Mouse (Mus musculus) intestine, embryonic 16.5 days (tissue): ENCODE measurements around the gene Alox12. TPM values are rescaled to one million over a fixed set of nuclear protein-coding genes. Genes with fewer than 3 reads are reported as not detected.
A peak's percentile ranks its signal among the peaks of the same experiment; 100 is the strongest.

Source experiments
- ATAC-seq: fragments of 200-750 bp; cut with Nextera tagmentation; 2 replicates; pipeline ENCODE4 v1.8.0; 2017; ENCODE audit warnings: moderate TSS enrichment, moderate library complexity
- H3K27ac ChIP-seq: fragments of 300-500 bp; sonication (generic); 2 replicates; pipeline ENCODE4 v1.5.1; 2014; ENCODE audit warnings: mild to moderate bottlenecking, low read length
- H3K27me3 ChIP-seq: fragments of 300-500 bp; sonication (generic); replicated peaks from 2 replicates; pipeline ENCODE4 v1.6.1; 2014; ENCODE audit warnings: low read length, control low read depth, mixed read lengths; ENCODE audit not compliant: control insufficient read depth, insufficient read depth
- H3K36me3 ChIP-seq: fragments of 300-500 bp; sonication (generic); 2 replicates; pipeline ENCODE4 v1.6.1; 2014; ENCODE audit warnings: low read length, control low read depth; ENCODE audit not compliant: control insufficient read depth, insufficient read depth
- H3K4me1 ChIP-seq: fragments of 300-500 bp; sonication (generic); 2 replicates; pipeline ENCODE4 v1.6.1; 2014; ENCODE audit warnings: low read length, control low read depth, mixed read lengths; ENCODE audit not compliant: control insufficient read depth, insufficient read depth
- H3K4me2 ChIP-seq: fragments of 300-500 bp; sonication (generic); 2 replicates; pipeline ENCODE4 v1.6.1; 2014; ENCODE audit warnings: low read depth, low read length, control low read depth
- H3K4me3 ChIP-seq: fragments of 300-500 bp; sonication (generic); 2 replicates; pipeline ENCODE4 v1.5.1; 2014; ENCODE audit warnings: mild to moderate bottlenecking, low read length
- H3K9ac ChIP-seq: fragments of 300-500 bp; sonication (generic); 2 replicates; pipeline ENCODE4 v1.6.1; 2014; ENCODE audit warnings: low read depth, low read length
- H3K9me3 ChIP-seq: fragments of 300-500 bp; sonication (generic); 2 replicates; pipeline ENCODE4 v1.6.1; 2016; ENCODE audit warnings: low read length, control low read depth; ENCODE audit not compliant: control insufficient read depth
- WGBS: fragments of 180-500 bp; shearing (Covaris S2); extraction: QIAGEN DNeasy Blood & Tissue Kit; methylation state at CpG from one replicate; pipeline ENCODE4 v1.1.7; 2014; 5-methylcytosine and 5-hydroxymethylcytosine counted together
- polyA plus RNA-seq: library from polyadenylated mRNA; unstranded; fragments of >200 nt; fragmentation: Nextera tagmentation; extraction: Ambion mirVana; gene quantifications from 2 replicates; pipeline ENCODE4 v1.2.1, GENCODE M21; 2015

Gene Alox12
- polyA plus RNA-seq, 1 experiment from 2014 or later: 1.8 TPM

DNA sequence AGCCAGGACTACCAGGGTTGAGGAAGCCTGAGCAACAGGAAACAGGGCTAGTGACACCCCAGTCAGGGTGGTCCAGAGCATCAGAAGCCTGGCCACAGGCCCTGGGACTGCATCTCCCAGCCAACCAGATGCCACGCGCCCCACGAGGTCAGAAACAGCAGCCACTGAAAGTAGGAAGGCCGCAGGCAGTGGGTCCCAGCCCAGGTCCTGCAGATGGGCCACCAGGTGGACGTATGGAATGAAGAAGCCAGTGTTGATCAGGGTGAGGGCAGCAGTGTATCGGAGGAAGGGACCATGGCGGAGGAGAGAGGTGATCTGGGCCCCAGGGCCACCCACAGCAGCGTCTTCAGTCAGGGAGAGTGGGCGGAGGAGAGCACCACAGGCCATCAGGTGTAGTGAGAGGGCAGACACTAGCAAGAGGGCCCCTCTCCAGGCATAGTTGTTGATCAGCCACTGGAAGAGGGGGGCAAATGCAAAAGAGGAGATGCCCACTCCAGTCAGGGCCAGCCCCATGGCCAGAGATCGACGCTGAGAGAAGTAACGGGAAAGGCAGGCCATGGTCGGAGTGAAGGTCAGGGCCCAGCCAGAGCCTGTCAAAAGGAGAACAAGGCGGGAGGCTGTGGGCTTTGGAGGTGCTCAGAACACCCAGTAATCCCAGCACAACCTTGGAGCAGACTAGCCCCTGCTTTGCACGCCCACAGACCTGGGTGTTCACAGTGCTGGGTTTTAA lies 36.2 kb downstream of the Alox12 start:
- H3K9me3 ChIP-seq: no peaks in the 10 kb centered on the region
- ATAC-seq: no peak
- H3K27ac ChIP-seq: no peak overlapping the region
- WGBS: 81% methylated on average over 15 of the region's 15 CpGs
- H3K27me3 ChIP-seq: peaks cover 23% of the 10 kb centered on the region
- H3K9ac ChIP-seq: peak overlapping the region; percentile 27
- peak overlapping the region; percentile 93; the same call in 1 of the 2 replicates for H3K4me2 ChIP-seq
- no peaks in the 10 kb centered on the region for H3K36me3 ChIP-seq
- peak overlapping the region; percentile 68; the same call in 1 of the 2 replicates for H3K4me3 ChIP-seq
- H3K4me1 ChIP-seq: peaks cover 31% of the 10 kb centered on the region

DNA sequence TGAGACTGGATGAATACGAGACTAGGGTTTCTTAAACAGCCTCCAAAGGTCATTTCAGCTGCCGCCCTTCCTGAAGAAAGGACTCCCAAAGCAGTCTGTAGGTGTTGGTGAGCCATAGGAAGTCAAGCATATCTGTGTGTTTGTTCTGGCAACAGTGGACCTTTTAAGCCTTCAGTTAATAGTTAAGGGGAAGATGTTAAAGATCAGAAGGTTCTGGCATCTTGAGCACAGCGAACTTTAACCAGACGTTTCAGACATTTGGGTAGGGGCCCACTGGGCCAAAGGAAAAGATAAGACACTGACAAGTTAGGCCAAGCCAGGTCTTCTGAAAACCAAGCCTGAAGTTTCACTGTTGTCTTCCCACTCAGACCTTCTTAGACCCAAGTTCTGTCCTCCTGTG lies 37.1 kb downstream of the Alox12 start:
- Histone ChIP-seq H3K9me3 (no peaks in the 10 kb centered on the region), H3K27ac (no peak overlapping the region), H3K4me2 (no peak overlapping the region), H3K27me3 (peaks cover 26% of the 10 kb centered on the region), H3K4me1 (peaks cover 26% of the 10 kb centered on the region), H3K36me3 (no peaks in the 10 kb centered on the region), H3K4me3 (no peak overlapping the region), H3K9ac (no peak overlapping the region)
- ATAC-seq: no peak
- WGBS: 57% methylated on average over 4 of the region's 4 CpGs

DNA sequence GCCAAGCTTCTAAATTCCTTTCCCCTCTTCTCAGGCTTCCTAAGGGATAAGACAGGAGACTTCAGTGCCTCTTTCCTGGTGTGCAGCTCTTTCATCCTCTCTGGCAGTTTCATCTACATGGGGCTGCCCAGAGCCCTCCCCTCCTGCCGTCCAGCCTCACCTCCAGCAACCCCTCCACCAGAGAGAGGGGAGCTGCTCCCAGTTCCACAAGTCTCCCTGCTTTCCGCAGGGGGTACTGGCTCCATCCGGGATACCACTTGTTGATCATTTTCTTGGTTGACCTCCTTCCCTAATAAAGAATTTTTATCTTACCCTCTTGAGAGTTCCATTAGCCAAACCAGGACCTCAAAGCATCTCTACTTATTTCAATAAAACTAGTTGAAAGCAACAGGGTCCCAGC lies 39.0 kb downstream of the Alox12 start:
- 69% methylated on average over 3 of the region's 3 CpGs for WGBS
- Histone ChIP-seq H3K9me3 (no peaks in the 10 kb centered on the region), H3K36me3 (no peaks in the 10 kb centered on the region), H3K4me2 (no peak overlapping the region), H3K4me3 (no peak overlapping the region), H3K9ac (no peak overlapping the region), H3K27ac (no peak overlapping the region), H3K27me3 (peaks cover 26% of the 10 kb centered on the region), H3K4me1 (peaks cover 26% of the 10 kb centered on the region)
- no peak for ATAC-seq

DNA sequence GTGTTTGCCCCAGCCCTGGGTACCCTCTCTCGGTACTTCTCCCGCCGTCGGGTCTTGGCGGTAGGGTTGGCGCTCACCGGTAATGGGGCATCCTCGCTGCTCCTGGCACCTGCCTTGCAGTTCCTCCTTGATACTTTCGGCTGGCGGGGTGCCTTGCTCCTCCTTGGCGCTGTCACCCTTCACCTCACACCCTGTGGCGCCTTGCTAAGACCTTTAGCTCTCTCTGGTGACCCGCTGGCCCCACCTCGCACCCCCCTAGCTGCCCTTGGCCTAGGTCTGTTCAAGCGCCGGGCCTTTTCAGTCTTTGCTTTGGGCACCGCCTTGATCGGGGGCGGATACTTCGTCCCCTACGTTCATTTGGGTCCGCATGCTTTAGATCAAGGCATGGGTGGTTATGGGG lies 39.9 kb downstream of the Alox12 start:
- no peak overlapping the region for H3K9ac ChIP-seq
- H3K4me2 ChIP-seq: no peak overlapping the region
- no peaks in the 10 kb centered on the region for H3K36me3 ChIP-seq
- WGBS: 29% methylated on average over 22 of the region's 22 CpGs
- no peak overlapping the region for H3K27ac ChIP-seq
- ATAC-seq: no peak
- peaks cover 25% of the 10 kb centered on the region for H3K4me1 ChIP-seq
- H3K9me3 ChIP-seq: no peaks in the 10 kb centered on the region
- no peak overlapping the region for H3K4me3 ChIP-seq
- H3K27me3 ChIP-seq: peaks cover 26% of the 10 kb centered on the region

DNA sequence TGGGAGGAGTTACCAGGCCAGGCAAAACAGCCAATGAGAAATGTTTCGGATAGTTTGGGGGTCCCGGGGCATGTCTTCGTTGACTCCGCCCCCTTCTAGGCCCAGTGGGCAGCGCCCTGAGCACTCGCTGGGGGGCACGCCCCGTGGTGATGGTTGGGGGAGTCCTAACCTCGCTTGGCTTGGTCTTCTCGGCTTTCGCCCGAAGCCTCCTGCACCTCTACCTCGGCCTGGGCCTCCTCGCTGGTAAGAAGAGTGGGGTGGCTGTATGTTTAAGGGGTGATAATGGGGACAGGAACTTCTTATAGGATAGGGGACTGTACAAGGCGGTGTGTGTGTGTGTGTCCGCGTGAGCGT lies 40.3 kb downstream of the Alox12 start:
- Histone ChIP-seq H3K36me3 (no peaks in the 10 kb centered on the region), H3K4me2 (peak overlapping the region; percentile 65), H3K4me3 (no peak overlapping the region), H3K9me3 (no peaks in the 10 kb centered on the region), H3K27ac (no peak overlapping the region), H3K4me1 (peaks cover 21% of the 10 kb centered on the region), H3K9ac (no peak overlapping the region), H3K27me3 (peaks cover 26% of the 10 kb centered on the region)
- ATAC-seq: no peak
- 13% methylated on average over 18 of the region's 18 CpGs for WGBS

DNA sequence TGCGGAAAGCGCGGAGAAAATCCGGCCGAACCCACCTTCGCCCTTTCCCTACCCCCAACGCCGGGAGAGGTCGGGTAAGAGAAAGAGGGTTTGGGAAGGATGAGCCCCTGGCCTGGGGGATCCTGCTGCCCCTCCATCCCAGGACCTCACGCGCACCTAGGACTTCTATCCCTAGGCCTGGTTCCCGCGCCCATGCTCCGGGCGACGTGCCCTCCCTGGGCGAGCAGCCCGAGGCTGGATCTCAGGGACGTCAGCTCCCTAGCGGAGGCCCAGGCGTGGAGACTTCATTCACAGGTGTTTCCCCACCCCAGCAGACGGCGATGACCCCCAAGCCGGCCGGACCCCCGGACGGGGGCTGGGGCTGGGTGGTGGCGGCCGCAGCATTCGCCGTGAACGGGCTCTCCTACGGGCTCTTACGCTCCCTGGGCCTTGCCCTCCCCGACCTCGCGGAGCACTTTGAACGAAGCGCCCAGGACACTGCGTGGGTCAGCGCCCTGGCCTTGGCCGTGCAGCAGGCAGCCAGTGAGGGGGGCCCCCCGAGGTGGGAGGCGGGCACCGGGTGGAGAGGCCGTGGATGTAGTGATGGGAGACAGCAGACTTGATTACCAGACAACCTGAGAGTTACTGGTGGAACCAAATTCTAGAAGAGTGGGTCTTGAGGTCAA lies 40.8 kb downstream of the Alox12 start:
- peak; percentile 43 for ATAC-seq
- WGBS: 1% methylated on average over 46 of the region's 46 CpGs
- Histone ChIP-seq H3K9me3 (no peaks in the 10 kb centered on the region), H3K4me3 (peak overlapping the region; percentile 43), H3K4me2 (peak overlapping the region; percentile 65), H3K27me3 (peaks cover 26% of the 10 kb centered on the region), H3K36me3 (no peaks in the 10 kb centered on the region), H3K9ac (peak overlapping the region; percentile 68), H3K4me1 (peaks cover 20% of the 10 kb centered on the region), H3K27ac (no peak overlapping the region)

DNA sequence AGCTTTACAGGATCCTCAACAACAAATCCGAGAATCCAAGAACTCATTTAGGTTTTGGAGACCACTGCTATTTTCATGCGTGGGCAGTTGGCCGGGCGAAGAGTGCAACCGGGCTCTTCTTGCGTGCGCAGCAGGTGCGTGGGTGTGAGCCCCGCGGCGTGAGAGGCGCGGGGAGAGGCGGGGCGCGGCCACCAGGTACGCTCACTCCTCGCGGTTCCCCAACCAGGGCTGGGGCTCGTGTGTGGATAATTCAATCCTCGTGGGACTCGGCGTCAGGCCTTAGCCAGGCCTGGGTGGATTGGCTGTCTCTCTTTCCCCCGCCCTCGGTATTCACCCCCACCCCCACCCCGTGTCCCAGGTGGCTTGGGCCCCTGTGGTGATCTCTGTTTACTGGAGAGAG lies 41.4 kb downstream of the Alox12 start:
- H3K4me2 ChIP-seq: peak overlapping the region; percentile 65
- H3K27me3 ChIP-seq: peaks cover 26% of the 10 kb centered on the region
- no peaks in the 10 kb centered on the region for H3K9me3 ChIP-seq
- peak overlapping the region; percentile 68 for H3K9ac ChIP-seq
- H3K36me3 ChIP-seq: no peaks in the 10 kb centered on the region
- H3K4me1 ChIP-seq: peaks cover 16% of the 10 kb centered on the region
- H3K4me3 ChIP-seq: peak overlapping the region; percentile 43
- peak; percentile 37; the same call in 1 of the 2 replicates for ATAC-seq
- WGBS: 10% methylated on average over 25 of the region's 26 CpGs
- no peak overlapping the region for H3K27ac ChIP-seq

DNA sequence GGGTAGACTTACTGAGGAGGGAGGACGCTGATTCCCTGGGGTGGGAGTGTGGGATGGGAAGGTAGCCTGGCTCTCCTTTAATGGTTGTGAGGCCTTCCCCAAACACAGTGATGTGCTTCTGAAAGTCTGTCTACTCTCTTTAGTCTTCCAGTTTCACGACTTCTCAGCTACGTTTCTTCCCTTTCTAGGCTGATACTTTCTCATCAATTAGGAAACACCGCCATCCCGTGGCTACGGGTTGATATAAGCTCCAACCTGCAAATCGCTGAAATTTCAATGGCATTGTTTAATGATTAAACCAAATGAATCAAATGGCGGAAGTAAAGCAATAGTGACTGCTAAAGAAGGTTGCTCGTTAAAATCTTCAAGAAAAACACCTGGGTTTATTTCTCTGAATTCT lies 42.3 kb downstream of the Alox12 start:
- H3K4me1 ChIP-seq: peaks cover 11% of the 10 kb centered on the region
- H3K9me3 ChIP-seq: no peaks in the 10 kb centered on the region
- WGBS: 8% methylated on average over 9 of the region's 9 CpGs
- H3K36me3 ChIP-seq: no peaks in the 10 kb centered on the region
- H3K27ac ChIP-seq: no peak overlapping the region
- peak; percentile 43 for ATAC-seq
- no peak overlapping the region for H3K9ac ChIP-seq
- H3K4me2 ChIP-seq: peak overlapping the region; percentile 65; the same call in 1 of the 2 replicates
- H3K4me3 ChIP-seq: no peak overlapping the region
- H3K27me3 ChIP-seq: peaks cover 26% of the 10 kb centered on the region

DNA sequence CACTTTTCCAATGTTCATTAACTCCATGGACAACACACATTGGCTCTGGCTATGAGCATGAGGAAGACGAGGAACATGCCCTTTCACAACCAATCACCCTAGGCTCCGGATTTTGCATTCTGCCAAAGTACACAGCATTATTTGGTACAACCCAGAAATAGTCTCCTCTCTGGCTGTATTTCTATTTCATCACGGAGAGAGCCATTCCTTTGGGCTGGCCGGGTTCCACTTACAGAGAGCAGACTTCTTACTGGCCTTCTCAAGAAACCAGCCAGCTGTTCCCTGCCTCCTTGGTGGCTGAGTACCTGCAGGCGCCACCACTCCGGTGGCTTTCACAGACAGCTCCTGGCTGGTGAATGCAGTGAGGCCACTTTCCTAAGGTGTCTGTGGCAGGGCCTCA lies 42.7 kb downstream of the Alox12 start, which contains the start of gene Slc16a11:
TSS of gene Slc16a11 (plus strand) at position 330 of the 400 bp plus-strand sequence.
- peak within 1 kb of the TSS; percentile 68 for H3K9ac ChIP-seq
- peaks cover 9% of the 10 kb centered on the region for H3K4me1 ChIP-seq
- ATAC-seq: no peak
- peak within 1 kb of the TSS; percentile 43; the same call in 1 of the 2 replicates for H3K4me3 ChIP-seq
- H3K27me3 ChIP-seq: peaks cover 26% of the 10 kb centered on the region
- WGBS: 60% methylated on average over 6 of the region's 6 CpGs
- H3K9me3 ChIP-seq: no peaks in the 10 kb centered on the region
- H3K4me2 ChIP-seq: peak within 1 kb of the TSS; percentile 65
- no peaks in the 10 kb centered on the region for H3K36me3 ChIP-seq
- no peak within 1 kb of the TSS for H3K27ac ChIP-seq
